Mouse (Mus musculus): ENCODE results near the gene Dlx2. TPM values are rescaled to one million over a fixed set of nuclear protein-coding genes. Genes with fewer than 3 reads are reported as not detected.

Dlx2 gene
- polyA plus RNA-seq, 1 experiment from 2014 or later, result 0.28 TPM

GRCm38 (mm10) chr2:71523431-71523830, 23.1 kb downstream of the Dlx2 start:
- Histone ChIP-seq H3K9me3 (ENCODE audit: control insufficient read depth, low read length) (no peaks in the 10 kb centered on the region), H3K4me3 (replicated peaks; ENCODE audit: low read length) (no peak overlapping the region), H3K9ac (no peak overlapping the region), H3K4me2 (replicated peaks) (no peak overlapping the region), H3K36me3 (replicated peaks; ENCODE audit: control insufficient read depth, insufficient read depth) (no peaks in the 10 kb centered on the region), H3K4me1 (replicated peaks; ENCODE audit: control insufficient read depth, insufficient read depth, low read length) (no peaks in the 10 kb centered on the region), H3K27ac (no peak overlapping the region), H3K27me3 (ENCODE audit: control insufficient read depth, insufficient read depth, low read length) (peaks cover 94% of the 10 kb centered on the region)
- ATAC-seq (ENCODE audit: low FRiP score) (no peak), DNase-seq (ENCODE audit: low spot score) (no peak)
- 58% methylated on average over 4 of the region's 4 CpGs for WGBS

DNA sequence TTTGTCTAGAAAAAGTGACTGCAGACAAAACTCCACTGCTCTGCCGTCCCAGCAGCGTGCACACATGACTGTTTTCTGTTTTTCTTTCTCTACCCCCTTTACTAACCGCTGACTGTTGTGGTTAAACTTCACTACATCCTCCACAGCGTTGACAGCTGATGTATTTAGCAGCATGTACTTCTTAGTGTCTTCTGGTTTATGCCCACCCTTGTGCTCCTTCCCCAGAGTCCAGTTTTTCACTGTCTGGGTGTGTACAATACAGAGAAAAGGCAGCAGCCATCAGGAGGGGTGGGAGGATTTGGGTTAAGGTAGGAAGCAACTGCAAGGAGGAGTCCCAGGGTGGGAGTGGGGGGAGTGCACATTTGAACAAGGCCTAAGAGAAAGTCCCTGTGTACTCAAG, 23.7 kb downstream of the Dlx2 start:
- WGBS, result 73% methylated on average over 4 of the region's 4 CpGs
- ATAC-seq (ENCODE audit: low FRiP score) (no peak), DNase-seq (ENCODE audit: low spot score) (no peak)
- H3K4me2 ChIP-seq (replicated peaks), result no peak overlapping the region
- H3K4me3 ChIP-seq (replicated peaks; ENCODE audit: low read length), result no peak overlapping the region
- H3K9ac ChIP-seq, result no peak overlapping the region
- no peaks in the 10 kb centered on the region for H3K4me1 ChIP-seq (replicated peaks; ENCODE audit: control insufficient read depth, insufficient read depth, low read length)
- no peaks in the 10 kb centered on the region for H3K9me3 ChIP-seq (ENCODE audit: control insufficient read depth, low read length)
- peaks cover 94% of the 10 kb centered on the region for H3K27me3 ChIP-seq (ENCODE audit: control insufficient read depth, insufficient read depth, low read length)
- no peaks in the 10 kb centered on the region for H3K36me3 ChIP-seq (replicated peaks; ENCODE audit: control insufficient read depth, insufficient read depth)
- H3K27ac ChIP-seq, result no peak overlapping the region

DNA sequence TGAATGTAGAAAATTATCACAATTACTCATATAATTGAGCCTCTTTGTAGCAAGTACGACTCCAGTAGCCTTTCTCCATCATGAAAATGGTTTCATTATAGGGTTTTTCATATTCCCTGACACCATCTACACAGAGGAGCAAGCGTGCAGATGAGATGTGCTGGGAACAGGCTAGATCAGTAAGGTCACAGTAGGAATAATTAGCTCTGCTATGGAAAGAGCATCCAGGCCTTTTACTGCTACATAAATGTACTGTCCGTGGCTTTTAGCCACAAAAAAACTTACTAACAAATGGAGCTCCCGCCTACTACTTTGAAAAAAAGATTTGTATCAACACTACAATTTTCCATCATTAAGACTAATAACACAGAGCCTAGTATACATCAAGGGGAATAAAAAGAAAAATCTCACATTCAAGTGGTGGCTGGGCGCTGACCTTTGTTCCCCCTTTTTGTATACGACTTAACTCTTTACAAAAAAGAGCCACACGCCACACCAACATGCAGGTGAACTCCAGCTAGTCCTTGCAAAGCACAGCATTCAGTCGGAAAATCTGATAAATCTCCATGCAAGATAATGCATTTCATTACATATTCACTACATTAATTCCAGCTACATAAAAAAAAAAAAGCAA, 29.0 kb downstream of the Dlx2 start:
- H3K9ac ChIP-seq, result no peak overlapping the region
- H3K4me3 ChIP-seq (replicated peaks; ENCODE audit: low read length), result no peak overlapping the region
- H3K27me3 ChIP-seq (ENCODE audit: control insufficient read depth, insufficient read depth, low read length), result peaks cover 70% of the 10 kb centered on the region
- no peak for ATAC-seq (ENCODE audit: low FRiP score)
- DNase-seq (ENCODE audit: low spot score), result no peak
- WGBS, result 32% methylated on average over 8 of the region's 8 CpGs
- H3K36me3 ChIP-seq (replicated peaks; ENCODE audit: control insufficient read depth, insufficient read depth), result no peaks in the 10 kb centered on the region
- no peak overlapping the region for H3K27ac ChIP-seq
- no peak overlapping the region for H3K4me2 ChIP-seq (replicated peaks)
- H3K4me1 ChIP-seq (replicated peaks; ENCODE audit: control insufficient read depth, insufficient read depth, low read length), result no peaks in the 10 kb centered on the region
- H3K9me3 ChIP-seq (ENCODE audit: control insufficient read depth, low read length), result no peaks in the 10 kb centered on the region

- DNase-seq (ENCODE audit: low spot score) (no peak), ATAC-seq (ENCODE audit: low FRiP score) (no peak)
- Histone ChIP-seq H3K36me3 (replicated peaks; ENCODE audit: control insufficient read depth, insufficient read depth) (no peaks in the 10 kb centered on the region), H3K4me2 (replicated peaks) (no peak overlapping the region), H3K9ac (no peak overlapping the region), H3K9me3 (ENCODE audit: control insufficient read depth, low read length) (no peaks in the 10 kb centered on the region), H3K4me1 (replicated peaks; ENCODE audit: control insufficient read depth, insufficient read depth, low read length) (no peaks in the 10 kb centered on the region), H3K27ac (no peak overlapping the region), H3K4me3 (replicated peaks; ENCODE audit: low read length) (no peak overlapping the region), H3K27me3 (ENCODE audit: control insufficient read depth, insufficient read depth, low read length) (peaks cover 65% of the 10 kb centered on the region)
- 18% methylated on average over 4 of the region's 4 CpGs for WGBS
Observed at GRCm38 (mm10) chr2:71516995-71517394, 29.6 kb downstream of the Dlx2 start.

DNA sequence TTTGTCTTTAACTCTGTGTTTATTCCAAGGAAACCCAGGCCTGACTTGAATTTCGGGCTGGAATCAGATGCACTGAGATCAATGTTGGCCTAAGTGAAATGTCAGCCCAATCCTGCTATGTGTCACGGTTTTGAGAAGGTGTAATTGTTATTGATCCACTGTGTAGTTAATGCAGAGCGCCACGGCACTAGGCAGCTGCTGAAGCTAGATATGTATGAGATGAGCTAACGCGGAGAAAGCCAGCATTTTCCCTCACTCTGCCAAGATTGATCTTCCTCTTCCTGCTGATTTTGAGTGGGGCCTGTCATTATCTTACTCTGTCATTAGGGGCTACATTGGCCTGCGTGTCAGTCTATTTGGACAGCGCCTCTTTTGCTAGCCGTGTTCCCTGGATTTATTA, 34.2 kb downstream of the Dlx2 start:
- Histone ChIP-seq H3K27me3 (ENCODE audit: control insufficient read depth, insufficient read depth, low read length) (peaks cover 21% of the 10 kb centered on the region), H3K27ac (no peak overlapping the region), H3K4me1 (replicated peaks; ENCODE audit: control insufficient read depth, insufficient read depth, low read length) (no peaks in the 10 kb centered on the region), H3K9me3 (ENCODE audit: control insufficient read depth, low read length) (no peaks in the 10 kb centered on the region), H3K9ac (no peak overlapping the region), H3K4me2 (replicated peaks) (no peak overlapping the region), H3K36me3 (replicated peaks; ENCODE audit: control insufficient read depth, insufficient read depth) (no peaks in the 10 kb centered on the region), H3K4me3 (replicated peaks; ENCODE audit: low read length) (no peak overlapping the region)
- DNase-seq (ENCODE audit: low spot score) (no peak), ATAC-seq (ENCODE audit: low FRiP score) (no peak)
- WGBS, result 67% methylated on average over 9 of the region's 9 CpGs

- no peak overlapping the region for H3K4me3 ChIP-seq (replicated peaks; ENCODE audit: low read length)
- no peak overlapping the region for H3K27ac ChIP-seq
- no peak overlapping the region for H3K4me2 ChIP-seq (replicated peaks)
- H3K36me3 ChIP-seq (replicated peaks; ENCODE audit: control insufficient read depth, insufficient read depth), result no peaks in the 10 kb centered on the region
- peaks cover 16% of the 10 kb centered on the region for H3K27me3 ChIP-seq (ENCODE audit: control insufficient read depth, insufficient read depth, low read length)
- H3K9ac ChIP-seq, result no peak overlapping the region
- WGBS, result 88% methylated on average over 7 of the region's 7 CpGs
- H3K4me1 ChIP-seq (replicated peaks; ENCODE audit: control insufficient read depth, insufficient read depth, low read length), result no peaks in the 10 kb centered on the region
- no peaks in the 10 kb centered on the region for H3K9me3 ChIP-seq (ENCODE audit: control insufficient read depth, low read length)
- ATAC-seq (ENCODE audit: low FRiP score) (no peak), DNase-seq (ENCODE audit: low spot score) (no peak)
Observed at GRCm38 (mm10) chr2:71511209-71511608, 35.3 kb downstream of the Dlx2 start.

DNA sequence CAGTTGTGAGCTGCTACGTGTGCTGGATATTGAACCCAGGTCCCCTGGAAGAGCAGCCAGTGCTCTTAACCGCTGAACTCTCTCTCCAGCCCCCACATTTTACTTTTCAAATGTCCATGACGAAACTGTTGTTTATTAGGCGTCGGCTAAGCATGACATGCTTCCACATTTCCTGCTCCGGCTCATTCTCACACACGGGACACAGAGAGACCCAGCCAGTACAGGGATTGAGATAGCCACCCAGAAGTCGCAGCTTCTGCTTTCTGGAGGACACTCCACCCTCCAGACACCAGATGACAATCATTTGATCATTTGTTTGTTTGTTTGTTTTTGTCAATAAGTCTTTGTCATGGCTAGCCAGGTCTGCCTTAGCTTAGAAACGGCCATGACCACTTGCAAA, 41.7 kb downstream of the Dlx2 start:
- Histone ChIP-seq H3K27ac (no peak overlapping the region), H3K9me3 (ENCODE audit: control insufficient read depth, low read length) (no peaks in the 10 kb centered on the region), H3K27me3 (ENCODE audit: control insufficient read depth, insufficient read depth, low read length) (no peaks in the 10 kb centered on the region), H3K4me3 (replicated peaks; ENCODE audit: low read length) (no peak overlapping the region), H3K9ac (no peak overlapping the region), H3K4me1 (replicated peaks; ENCODE audit: control insufficient read depth, insufficient read depth, low read length) (no peaks in the 10 kb centered on the region), H3K4me2 (replicated peaks) (no peak overlapping the region), H3K36me3 (replicated peaks; ENCODE audit: control insufficient read depth, insufficient read depth) (no peaks in the 10 kb centered on the region)
- no peak for DNase-seq (ENCODE audit: low spot score)
- WGBS, result 75% methylated on average over 9 of the region's 9 CpGs
- ATAC-seq (ENCODE audit: low FRiP score), result no peak

GRCm38 (mm10) chr2:71499276-71500230, 47.0 kb downstream of the Dlx2 start:
- Histone ChIP-seq H3K4me1 (replicated peaks; ENCODE audit: control insufficient read depth, insufficient read depth, low read length) (peaks cover 13% of the 10 kb centered on the region; the same call in 1 of the 2 replicates), H3K27ac (no peak overlapping the region), H3K9ac (no peak overlapping the region), H3K4me2 (replicated peaks) (no peak overlapping the region), H3K27me3 (ENCODE audit: control insufficient read depth, insufficient read depth, low read length) (no peaks in the 10 kb centered on the region), H3K9me3 (ENCODE audit: control insufficient read depth, low read length) (no peaks in the 10 kb centered on the region), H3K4me3 (replicated peaks; ENCODE audit: low read length) (no peak overlapping the region), H3K36me3 (replicated peaks; ENCODE audit: control insufficient read depth, insufficient read depth) (no peaks in the 10 kb centered on the region)
- no peak for DNase-seq (ENCODE audit: low spot score)
- WGBS, result 68% methylated on average over 16 of the region's 16 CpGs
- no peak for ATAC-seq (ENCODE audit: low FRiP score)

DNA sequence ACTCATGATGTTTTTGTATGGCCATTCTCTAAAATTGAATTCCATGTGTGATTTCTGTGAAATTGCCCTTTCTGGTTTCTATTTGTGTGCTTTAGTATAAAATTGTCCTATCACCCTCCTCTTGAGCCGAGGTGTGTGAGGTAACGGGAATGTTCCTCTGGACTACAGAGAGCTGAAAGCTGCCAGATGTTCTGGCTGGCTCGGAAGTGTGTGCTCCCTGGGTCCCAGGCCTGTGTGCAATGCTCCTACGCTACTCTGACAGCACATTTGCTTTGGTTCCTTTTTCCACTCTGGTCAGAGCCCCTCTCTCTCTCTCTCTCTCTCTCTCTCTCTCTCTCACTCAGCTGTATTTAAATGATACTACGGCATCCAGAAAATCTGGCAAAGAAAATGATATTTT, 49.4 kb downstream of the Dlx2 start:
- H3K4me3 ChIP-seq (replicated peaks; ENCODE audit: low read length), result no peak overlapping the region
- ATAC-seq (ENCODE audit: low FRiP score) (no peak), DNase-seq (ENCODE audit: low spot score) (no peak)
- H3K27ac ChIP-seq, result no peak overlapping the region
- H3K4me2 ChIP-seq (replicated peaks), result no peak overlapping the region
- H3K4me1 ChIP-seq (replicated peaks; ENCODE audit: control insufficient read depth, insufficient read depth, low read length), result peaks cover 13% of the 10 kb centered on the region; the same call in 1 of the 2 replicates
- H3K36me3 ChIP-seq (replicated peaks; ENCODE audit: control insufficient read depth, insufficient read depth), result no peaks in the 10 kb centered on the region
- no peak overlapping the region for H3K9ac ChIP-seq
- WGBS, result 64% methylated on average over 5 of the region's 5 CpGs
- no peaks in the 10 kb centered on the region for H3K27me3 ChIP-seq (ENCODE audit: control insufficient read depth, insufficient read depth, low read length)
- H3K9me3 ChIP-seq (ENCODE audit: control insufficient read depth, low read length), result no peaks in the 10 kb centered on the region
